Mouse (Mus musculus): ENCODE data around the gene Zbtb38.
"Not testable (repeated sequence)": the region's sequence is repeated elsewhere in the genome, so short reads cannot be mapped to it uniquely, and the experiment has no call there.

The Zbtb38 gene

DNA sequence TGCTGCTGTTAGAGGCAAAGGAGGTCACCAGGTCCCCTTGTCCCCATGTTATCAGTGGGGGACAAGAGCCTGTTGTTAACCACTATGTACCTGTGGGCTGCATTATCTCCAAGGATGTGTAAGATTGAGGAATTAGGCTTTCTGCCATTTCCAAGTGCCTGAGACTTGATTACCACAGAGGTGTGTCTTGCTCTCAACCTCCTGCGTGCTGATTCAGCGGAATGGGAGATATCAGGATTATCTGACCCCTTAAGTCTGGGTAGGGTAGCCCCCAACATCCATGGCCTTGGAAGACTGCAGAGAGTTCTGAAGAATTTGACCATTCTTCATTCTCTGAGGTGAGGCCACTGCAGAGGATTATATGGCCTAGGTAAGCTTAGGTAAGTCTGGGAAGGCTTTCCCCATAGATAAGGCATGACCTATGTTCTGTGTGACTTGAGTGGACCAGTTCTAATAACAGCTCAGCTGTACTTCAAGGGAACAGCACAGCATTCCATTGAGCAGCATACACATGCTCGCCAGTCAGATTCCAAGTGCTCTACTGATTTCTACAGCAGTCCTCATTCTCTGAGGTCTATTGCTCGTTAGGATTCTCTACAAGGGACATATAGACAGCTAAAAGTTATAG is 68.4 kb downstream of the Zbtb38 start:
- no peak for DNase-seq (ENCODE audit: low read depth, low spot score)

DNA sequence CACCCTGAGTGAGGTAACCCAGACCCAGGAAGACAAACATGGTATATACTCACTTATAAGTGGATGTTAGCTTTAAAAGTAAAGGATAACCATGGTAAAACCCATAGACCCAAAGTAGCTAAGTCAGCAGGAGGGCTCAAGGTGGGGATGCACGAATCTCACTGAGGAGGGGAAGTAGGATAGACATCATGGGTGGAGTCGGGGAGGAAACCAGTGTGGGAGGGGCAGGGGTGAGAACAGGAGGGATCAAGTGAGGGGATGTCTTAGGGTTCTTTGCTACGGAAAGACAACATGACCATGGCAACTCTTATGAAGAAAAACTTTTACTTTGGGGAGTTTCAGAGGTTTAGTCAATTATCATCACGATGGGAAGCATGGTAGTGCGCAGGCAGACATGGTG is 74.0 kb downstream of the Zbtb38 start:
- no peak for DNase-seq (ENCODE audit: low read depth, low spot score)

DNA sequence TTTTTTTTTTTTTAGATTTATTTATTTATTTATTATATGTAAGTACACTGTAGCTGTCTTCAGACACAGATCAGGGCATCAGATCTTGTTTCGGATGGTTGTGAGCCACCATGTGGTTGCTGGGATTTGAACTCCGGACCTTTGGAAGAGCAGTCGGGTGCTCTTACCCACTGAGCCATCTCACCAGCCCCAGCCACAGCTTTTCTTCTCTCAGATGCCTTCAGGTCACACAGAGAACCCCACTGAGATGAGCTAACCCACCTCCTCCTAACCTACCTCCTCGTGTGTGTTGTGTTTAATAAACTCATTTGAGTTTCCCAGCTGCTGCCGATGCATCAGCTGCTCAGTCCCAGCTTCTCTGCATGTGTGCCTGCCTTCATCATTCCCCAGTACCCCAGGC is 74.9 kb downstream of the Zbtb38 start:
- not testable (repeated sequence) for DNase-seq (ENCODE audit: low read depth, low spot score)

DNA sequence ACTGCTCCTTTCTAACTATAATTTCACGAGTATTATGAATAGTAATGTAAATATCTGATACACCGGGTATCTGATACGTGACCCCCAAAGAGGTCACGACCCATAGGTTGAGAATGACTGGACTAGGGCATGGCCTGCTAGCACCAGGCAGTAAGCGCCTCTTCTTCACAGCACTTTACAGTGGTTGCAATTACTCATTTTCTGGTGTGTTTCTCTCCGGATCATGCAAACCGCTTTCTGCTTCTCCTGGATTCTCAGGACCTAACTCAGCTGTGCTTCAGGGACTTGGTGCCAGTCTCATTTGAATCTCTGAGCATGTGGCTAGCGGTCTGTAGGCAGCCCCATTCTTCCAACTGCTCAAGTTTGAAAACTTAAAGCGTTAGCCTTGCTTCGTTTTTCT is 76.0 kb downstream of the Zbtb38 start:
- no peak for DNase-seq (ENCODE audit: low read depth, low spot score)

DNA sequence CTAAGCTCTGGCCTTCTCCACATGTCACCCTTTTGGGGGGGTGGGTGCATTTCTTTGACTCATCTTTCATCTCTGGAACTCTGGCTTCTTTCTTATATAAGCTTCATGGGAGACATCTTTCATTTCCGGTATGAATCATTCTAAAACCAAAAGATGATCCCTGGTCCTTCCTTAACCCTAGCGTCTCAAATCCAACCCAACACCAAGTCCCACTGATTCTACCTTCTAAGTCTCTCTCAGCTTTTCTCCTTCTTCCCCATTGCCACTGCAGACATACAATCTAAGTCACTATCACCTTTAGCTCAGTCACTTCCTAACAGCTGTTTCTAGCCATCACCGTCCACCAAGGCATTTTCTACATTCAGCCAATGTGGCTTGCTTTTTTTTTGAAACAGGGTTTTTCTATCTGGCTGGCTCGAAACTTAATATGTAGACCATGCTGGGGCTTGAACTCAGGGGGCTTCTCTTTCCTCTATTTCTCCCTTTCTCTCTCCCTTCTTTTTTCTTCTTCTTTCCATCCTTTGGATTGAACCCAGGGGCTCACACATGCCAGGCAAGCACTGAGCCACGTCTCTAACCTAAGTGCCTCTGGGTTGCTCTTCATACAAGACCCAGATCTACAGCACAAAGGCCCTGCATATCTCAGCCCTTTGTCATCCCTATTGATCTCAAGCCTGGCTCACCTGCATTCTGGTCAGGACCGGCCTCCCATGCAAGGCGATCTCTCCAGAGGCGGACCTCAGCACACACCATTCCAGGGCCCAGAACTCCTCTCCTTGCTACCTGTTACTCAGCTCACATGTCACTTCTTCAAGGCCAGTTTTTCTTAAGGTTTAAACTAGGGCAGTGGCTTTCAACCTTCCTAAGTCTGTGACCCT is 76.6 kb downstream of the Zbtb38 start:
- no peak for DNase-seq (ENCODE audit: low read depth, low spot score)

DNA sequence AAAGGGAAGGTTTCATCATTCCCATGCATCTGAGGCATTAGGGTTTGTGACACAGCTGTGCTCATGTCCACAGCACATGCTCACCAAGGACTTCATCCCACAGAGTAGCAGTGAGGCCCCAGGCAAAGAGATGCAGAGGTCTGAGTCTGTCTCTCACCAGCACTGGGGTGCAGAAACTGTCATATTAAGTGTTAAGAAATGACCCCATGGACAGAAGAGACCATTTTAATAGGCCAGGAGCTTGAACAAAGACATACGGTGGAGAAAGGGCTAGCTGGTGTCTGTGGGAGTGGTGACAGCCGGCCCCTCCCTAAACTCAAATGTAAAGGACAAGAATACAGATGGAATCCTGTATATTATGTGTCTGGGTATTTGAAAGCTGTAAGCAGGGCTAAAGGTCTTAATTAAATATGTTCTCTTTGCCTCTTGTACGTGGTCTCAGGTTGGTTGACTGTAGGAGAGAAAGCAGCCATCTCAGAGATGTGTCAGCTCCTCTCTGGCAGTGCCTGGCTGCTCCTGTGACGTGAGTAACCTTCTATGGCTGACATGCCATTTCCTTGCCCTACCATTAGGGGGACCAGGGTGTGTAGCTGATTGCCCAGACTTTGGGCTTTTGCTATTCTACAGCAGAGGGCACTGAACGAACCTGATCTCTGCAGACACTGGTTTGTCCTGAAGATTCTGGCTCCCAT is 77.4 kb downstream of the Zbtb38 start:
- DNase-seq (ENCODE audit: low read depth, low spot score): no peak

DNA sequence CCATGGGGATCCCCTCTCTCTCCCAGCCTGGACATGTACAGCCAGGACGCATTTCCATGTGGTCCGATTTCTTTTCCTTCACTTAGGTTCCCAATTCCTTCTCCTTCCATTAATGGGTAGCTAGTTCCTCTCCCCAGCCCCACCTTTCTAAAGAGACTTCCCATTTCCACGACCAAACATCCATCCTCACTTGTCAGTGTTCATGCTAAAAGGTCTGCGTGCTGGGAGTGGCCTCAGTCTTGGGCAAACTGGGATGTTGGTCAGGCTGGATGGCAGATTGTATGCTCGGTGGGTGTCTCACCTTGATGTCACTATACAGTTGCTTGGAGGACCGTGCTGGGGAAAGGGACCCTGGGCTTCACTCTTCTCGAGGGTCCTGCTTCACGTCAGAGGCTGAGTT is 78.3 kb downstream of the Zbtb38 start:
- no peak for DNase-seq (ENCODE audit: low read depth, low spot score)

DNA sequence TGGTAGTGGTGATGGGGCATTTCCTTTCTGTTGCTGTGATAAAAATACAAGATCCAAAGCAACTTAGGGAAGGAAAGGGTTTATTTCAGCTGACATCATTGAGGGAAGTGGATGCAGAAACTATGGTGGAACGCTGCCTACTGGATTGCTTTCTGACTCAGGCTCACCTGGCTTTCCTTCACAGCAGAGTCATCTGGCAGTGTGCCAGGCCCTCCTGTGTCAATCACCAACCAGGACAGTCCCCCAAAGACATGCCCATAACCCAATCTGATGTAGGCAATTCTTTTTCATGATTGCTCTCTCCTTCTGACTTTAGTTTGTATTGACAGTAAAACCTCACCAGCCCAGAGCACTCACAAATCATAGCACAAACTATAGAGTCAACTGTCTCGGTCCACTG is 80.2 kb downstream of the Zbtb38 start:
- DNase-seq (ENCODE audit: low read depth, low spot score): no peak

DNA sequence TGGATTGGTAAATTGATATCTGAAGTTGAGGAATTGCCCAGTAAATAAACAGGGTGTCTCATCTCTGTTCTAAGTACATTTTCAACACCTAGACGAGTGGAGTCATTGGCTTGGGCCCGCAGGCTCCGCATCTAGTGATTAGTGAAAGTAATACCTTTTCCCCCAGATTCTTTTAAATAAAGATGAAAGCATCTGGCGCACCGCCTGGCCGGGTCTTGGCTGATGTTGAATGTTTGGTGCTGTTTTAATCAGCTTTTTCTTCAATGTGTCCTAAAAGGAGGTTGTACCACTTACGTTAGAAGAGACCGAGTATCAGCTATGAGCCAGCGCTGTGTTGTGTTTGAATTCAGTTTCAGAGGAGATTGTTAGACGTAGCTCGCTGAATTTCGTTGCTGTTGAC is 81.4 kb downstream of the Zbtb38 start:
- DNase-seq (ENCODE audit: low read depth, low spot score): no peak

DNA sequence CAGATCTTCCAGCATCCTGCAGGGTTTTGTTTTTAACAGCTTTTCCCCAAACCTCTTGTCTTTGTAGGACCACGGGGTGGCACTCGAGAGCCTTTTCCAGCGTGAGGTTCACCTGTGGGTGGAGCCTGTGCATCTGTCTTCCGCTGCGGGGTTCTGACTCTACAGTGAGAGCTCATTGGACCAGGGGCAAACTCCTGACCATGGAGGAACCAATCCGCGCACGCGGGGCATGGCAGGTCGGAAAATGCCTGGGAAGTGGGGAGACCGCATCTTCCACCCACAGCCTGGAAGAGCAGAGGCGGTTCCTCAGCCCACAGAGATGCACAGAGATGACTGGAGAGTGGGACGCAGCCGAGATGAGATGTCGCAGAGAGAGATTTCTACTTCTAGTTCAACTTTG is 82.8 kb downstream of the Zbtb38 start:
- peak; percentile 56 for DNase-seq (ENCODE audit: low read depth, low spot score)

DNA sequence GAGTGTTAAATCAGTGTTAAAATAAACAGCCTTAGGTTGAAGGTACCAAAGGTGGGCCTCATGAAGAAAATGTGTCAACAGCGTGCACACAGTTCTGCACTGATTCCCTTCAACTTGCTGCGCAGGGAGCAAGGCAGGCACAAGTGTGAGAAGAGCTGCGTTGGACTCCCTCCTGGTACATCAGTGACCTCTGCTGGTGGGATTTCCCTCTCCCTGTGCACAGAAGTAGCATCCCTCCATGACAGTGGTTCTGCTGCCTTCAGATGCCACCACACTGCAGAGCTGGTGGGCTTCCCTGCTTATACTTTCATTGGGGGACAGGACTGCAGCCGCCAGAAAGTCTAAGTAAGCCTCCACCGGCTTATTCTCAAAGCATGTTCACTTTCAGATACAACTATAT is 84.0 kb downstream of the Zbtb38 start:
- DNase-seq (ENCODE audit: low read depth, low spot score): no peak

DNA sequence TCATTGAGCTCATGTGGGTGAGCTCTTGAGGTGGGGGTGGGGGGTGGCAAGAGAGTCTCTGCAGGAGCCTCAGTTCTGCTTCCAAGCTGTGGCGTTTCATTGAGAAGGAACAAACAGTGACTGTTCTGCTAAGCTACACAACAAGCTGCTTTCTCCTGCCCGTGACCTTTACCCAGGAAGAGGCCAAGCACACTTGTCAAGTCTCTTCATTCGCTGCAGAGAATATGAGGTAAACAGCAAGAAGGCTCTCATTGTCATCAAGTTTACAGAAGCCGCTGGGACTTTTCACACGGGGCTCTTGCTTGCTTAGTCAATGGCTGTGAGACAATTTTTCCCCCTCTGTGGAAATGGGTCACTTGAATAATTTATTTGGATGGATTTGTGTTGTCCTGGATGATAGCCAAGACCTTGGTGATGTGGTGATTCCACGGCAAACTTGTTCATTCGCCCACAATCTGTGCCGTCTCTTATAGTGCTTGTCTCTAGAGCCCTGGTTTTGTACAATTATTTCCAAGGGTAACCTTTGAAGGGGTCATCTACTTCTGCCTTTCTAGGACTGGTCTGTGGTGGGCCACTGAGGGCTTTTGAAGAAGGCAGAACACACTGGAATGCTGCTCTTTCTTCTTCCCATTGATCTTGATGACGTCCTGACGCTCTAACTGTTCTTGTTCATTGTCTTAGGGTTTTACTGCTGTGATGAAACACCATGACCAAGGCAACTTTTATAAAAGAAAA is 92.0 kb downstream of the Zbtb38 start:
- no peak for DNase-seq (ENCODE audit: low read depth, low spot score)

DNA sequence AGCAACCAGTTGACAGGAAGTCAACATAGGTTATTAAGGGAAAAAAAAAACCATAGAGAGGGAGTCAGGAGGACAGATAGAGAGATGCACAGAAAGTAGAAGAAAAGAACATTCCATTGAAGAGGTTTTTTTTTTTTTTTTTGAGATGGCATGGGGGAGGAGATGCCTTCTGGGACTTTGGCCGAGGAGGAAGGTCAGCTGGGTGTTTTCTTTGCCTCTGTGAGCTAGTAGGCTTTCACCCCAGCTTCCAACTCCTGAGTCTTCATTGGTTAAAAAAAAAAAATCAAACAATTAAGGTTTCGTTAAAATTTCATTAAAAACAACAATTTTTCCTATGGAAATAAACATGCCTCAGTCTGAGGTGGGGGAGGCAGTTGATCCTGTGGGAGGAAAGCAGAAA is 92.8 kb downstream of the Zbtb38 start:
- DNase-seq (ENCODE audit: low read depth, low spot score): no peak

DNA sequence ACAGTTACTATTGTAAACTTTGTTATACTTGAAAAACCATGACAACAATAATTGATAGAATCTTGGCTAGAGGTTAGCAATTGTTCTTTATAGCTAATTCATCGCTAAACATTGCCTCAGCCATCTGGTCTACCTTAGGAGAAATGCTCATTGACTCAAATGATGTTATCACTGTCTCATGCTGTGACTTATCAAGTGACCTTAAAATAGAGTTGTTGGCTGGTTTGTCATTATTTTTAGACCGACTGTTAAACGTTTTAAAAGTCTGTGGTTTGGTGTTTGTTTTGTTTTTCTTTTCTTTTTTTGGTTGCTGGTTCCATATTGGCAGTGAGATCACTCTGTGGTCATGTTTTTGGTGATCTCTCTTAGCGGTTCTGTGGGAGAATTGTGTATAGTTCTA is 99.1 kb downstream of the Zbtb38 start:
- no peak for DNase-seq (ENCODE audit: low read depth, low spot score)

DNA sequence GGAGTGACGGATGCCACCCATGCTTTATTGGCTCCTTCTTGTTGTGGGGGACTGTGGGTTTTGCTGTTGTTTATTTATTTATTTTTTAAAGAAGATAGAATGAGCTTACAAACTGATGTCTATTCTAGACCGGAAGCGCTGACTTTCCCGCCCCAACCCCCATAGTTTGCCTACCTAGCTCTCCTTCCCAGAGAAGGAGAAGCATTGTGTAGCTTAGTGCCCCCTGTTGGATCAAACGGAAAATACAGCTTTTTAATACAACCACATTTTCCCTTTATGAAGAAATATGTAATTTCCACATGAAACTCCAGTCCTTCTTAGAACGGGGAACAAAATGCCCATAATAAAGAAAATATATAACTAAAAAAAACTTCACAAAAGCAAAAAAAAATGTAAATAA is 99.9 kb downstream of the Zbtb38 start:
- no peak for DNase-seq (ENCODE audit: low read depth, low spot score)

DNA sequence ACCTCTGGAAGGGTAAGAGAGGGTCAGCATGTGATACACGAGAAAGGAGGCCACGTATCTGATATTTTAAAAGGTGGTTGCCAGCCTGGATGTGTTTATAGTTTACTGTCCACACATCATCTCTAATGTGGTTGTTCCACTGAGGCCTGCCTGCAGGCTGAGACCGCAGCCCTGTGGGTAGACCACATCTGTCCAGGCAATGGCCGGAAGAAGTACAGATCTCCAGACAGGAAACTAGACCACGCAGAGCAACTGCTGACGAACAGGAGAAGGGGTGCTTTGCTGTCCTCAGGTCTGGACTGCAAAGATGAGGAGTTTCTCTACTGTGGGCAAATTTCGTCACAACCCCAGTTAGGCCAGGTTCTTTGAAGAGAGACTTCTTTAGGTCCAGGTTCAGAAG is 101.8 kb downstream of the Zbtb38 start:
- DNase-seq (ENCODE audit: low read depth, low spot score): no peak

DNA sequence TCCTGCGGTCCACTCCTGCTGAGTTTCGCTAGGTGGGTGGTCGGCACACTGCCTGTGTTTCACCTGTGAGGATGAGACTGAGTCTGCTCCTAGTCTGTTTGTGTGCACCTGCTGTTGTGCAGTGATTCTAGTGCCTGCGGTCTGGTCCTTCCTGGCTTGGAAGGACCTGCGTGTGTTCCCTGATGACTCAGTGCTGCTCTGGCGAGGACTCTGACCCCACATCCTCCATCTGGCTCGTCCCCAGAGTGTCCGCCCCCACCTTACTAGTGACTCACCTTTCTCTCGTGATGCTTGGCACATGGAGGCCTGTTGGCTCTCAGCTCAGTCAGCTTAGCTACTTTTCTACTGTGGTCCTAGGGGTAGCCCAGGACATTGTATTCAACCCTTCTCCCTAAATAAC is 102.7 kb downstream of the Zbtb38 start:
- DNase-seq (ENCODE audit: low read depth, low spot score): no peak

DNA sequence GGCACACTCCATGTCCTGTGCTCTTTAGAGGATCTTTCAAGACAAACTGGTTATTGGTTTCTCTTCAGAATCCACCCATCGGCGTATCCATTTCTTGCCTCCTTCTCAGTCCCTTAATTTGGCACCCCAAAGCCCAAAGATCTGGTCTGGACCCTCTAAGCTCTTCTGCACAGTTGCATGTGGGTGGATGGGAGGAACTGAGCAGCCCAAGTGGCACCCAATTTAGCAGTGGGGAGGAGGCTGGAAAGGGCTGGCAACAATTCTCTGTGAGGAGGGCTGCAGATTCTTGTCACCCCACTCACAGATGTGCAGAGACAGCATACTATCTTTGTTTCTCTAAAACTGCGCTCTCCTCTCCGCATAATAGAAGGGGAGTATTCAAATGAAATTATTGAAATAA is 103.3 kb downstream of the Zbtb38 start:
- no peak for DNase-seq (ENCODE audit: low read depth, low spot score)

DNA sequence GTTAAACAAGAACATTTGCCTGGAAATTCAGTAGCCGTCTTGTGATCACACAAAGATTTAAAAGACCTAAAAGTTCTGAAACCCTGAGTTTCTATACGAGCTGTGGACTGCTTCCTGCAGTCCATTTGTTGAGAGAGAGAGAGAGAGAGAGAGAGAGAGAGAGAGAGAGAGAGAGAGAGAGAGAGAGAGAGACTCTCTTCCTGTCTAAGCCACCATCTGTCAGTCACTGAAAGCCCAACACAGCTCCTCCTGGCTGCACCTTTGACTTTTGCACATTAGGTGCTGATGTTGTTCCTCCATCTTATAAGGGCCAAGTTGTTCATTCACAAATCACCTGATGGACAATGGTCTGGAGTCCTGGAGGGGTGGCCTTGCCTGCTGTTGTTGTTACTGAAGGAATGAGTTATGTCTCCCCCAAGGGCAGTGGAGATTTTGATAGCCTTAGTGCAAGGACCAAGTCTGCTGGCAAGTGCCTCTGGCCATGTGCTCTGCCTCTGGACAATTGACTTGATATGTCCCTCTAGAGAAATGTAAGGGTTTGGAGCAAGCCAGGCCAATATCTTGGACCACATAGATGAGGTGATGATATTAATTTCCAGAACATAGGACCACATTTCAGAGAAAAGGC is 105.8 kb downstream of the Zbtb38 start:
- no peak for DNase-seq (ENCODE audit: low read depth, low spot score)

DNA sequence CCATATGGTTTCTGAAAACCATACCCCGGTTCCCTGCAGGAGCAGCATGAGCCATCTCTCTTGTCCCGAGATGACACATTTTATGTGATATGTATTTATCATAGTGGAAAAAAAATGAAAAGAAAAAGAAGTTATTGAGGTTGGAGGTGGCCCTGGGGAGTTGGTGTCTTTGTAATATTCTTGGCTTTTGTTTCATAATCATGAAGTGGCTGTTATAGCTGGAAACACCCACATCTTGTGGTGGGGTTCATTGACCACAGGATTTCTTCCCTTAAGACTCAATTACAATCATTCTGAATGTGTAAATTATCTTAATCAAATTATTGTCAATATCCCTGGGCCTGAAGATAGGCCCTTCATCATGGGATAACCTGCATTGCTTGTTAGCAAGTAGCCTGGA is 107.8 kb downstream of the Zbtb38 start:
- no peak for DNase-seq (ENCODE audit: low read depth, low spot score)

DNA sequence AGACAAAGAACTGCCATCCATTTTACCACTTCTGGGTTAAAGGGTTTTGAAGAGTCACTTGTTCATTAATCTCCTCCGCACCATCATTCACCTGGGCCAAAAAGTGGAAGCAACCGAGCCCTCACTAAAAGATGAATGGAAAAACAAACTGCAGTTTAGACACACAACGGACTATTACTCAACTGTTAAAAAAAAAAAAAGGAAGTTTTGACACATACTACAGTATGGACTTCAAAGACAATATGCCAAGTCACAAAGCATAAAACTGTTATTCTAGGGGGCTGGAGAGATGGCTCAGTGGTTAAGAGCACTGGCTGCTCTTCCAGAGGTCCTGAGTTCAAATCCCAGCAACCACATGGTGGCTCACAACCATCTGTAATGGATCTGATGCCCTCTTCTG is 108.6 kb downstream of the Zbtb38 start:
- not testable (repeated sequence) for DNase-seq (ENCODE audit: low read depth, low spot score)

DNA sequence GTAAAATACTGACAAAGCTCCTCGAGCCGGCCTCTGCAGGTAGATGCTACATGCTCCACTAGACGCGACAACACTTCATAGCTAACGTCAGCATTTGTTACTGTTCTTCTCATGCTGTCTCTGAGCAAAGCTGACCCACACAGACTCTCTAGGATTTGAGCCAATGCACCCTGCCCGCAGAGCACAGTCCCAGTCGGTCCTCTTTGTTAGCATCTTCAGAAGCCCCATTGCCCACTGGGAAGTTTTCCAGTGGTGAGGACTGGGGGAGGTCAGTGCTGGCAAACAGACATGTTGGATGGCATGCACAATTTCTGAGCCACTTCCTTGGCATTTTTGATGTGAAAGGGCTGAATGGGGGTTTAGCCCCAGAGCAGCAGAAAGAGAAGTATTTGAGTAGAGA is 113.2 kb downstream of the Zbtb38 start:
- DNase-seq (ENCODE audit: low read depth, low spot score): no peak

Measured in c-Kit-negative CD71-positive TER-119-positive erythroid progenitor cells, embryonic 14.5 days (primary cell).